8 mouse cellular contexts compared by ENCODE assay signal in genomic region chr8:11009431-11010071, GRCm38 (mm10). TPM values are rescaled to one million over a fixed set of nuclear protein-coding genes. Genes with fewer than 3 reads are reported as not detected.
DNase-seq lines count a peak whose midpoint lies in the region; ATAC-seq and TF ChIP-seq lines count a peak whose summit lies in the region.

No protein-coding gene starts in this region.

- peak overlapping the region; percentile 93 for H3K4me2 ChIP-seq in heart, embryonic 14.5 days (ENCODE audit: low read length)
- peak overlapping the region; percentile 82 for H3K4me2 ChIP-seq in liver, postnatal 0 days (ENCODE audit: low read depth, low read length)
- peak overlapping the region; percentile 77 for H3K4me2 ChIP-seq in neural tube, embryonic 13.5 days

- peaks cover 17% of the 10 kb centered on the region for H3K36me3 ChIP-seq in heart, embryonic 14.5 days (ENCODE audit: control insufficient read depth, insufficient read depth, low read length)
- H3K36me3 ChIP-seq in liver, postnatal 0 days (replicated peaks; ENCODE audit: insufficient read depth, low read length), result peaks cover 21% of the 10 kb centered on the region
- H3K36me3 ChIP-seq in neural tube, embryonic 13.5 days, result no peaks in the 10 kb centered on the region
- H3K36me3 ChIP-seq in testis, adult 2 months (ENCODE audit: control insufficient read depth, insufficient read depth, low read length), result no peaks in the 10 kb centered on the region

- no peaks in the 10 kb centered on the region for H3K9me3 ChIP-seq in heart, embryonic 14.5 days (ENCODE audit: control insufficient read depth, low read length)
- no peaks in the 10 kb centered on the region for H3K9me3 ChIP-seq in liver, postnatal 0 days (ENCODE audit: low read length)
- no peaks in the 10 kb centered on the region for H3K9me3 ChIP-seq in neural tube, embryonic 13.5 days

- TF ChIP-seq CTCF in embryonic fibroblast, embryonic 13.5 days (IDR thresholded peaks at IDR 0.05; ENCODE audit: borderline replicate concordance, insufficient read depth, low read length), result no peak
- TF ChIP-seq CTCF in liver, postnatal 0 days (IDR thresholded peaks at IDR 0.05; ENCODE audit: low read depth), result no peak
- TF ChIP-seq CTCF in testis, adult 2 months (IDR thresholded peaks at IDR 0.05; ENCODE audit: control insufficient read depth, insufficient read depth, insufficient replicate concordance, low read depth, low read length), result no peak

- DNase-seq in B cell, adult 2 months, result peak; percentile 70 to 75
- DNase-seq in adrenal gland, postnatal 36 days, result peak; percentile 81 to 85
- peak; percentile 86 for DNase-seq in kidney, postnatal 14 days
- DNase-seq in liver, postnatal 0 days, result peak; percentile 92

- peak overlapping the region; percentile 97 for H3K9ac ChIP-seq in heart, embryonic 14.5 days (ENCODE audit: low read length)
- H3K9ac ChIP-seq in liver, postnatal 0 days (replicated peaks), result peak overlapping the region; percentile 90
- peak overlapping the region; percentile 90 for H3K9ac ChIP-seq in neural tube, embryonic 13.5 days

- 0 out of 2 replicates have a peak, but pooled peaks cover 2% of the 10 kb centered on the region for H3K4me1 ChIP-seq in embryonic fibroblast, embryonic 13.5 days (ENCODE audit: control insufficient read depth, insufficient read depth, low read length)
- H3K4me1 ChIP-seq in heart, embryonic 14.5 days (ENCODE audit: control insufficient read depth in 2 of 2, insufficient read depth in 2 of 2, low read length in 2 of 2), result peaks cover 29 to 46% of the 10 kb centered on the region in 2 experiments
- H3K4me1 ChIP-seq in liver, postnatal 0 days (ENCODE audit: insufficient read depth), result peaks cover 26% of the 10 kb centered on the region
- H3K4me1 ChIP-seq in neural tube, embryonic 13.5 days (replicated peaks), result peaks cover 50% of the 10 kb centered on the region
- peaks cover 32% of the 10 kb centered on the region for H3K4me1 ChIP-seq in testis, adult 2 months (ENCODE audit: control insufficient read depth, insufficient read depth, low read length)

- TF ChIP-seq POLR2A in embryonic fibroblast, embryonic 13.5 days (IDR thresholded peaks at IDR 0.05; ENCODE audit: low read depth, low read length), result no peak; the same call in none of the 2 replicates
- no peak; the same call in 1 of the 2 replicates for TF ChIP-seq POLR2A in testis, adult 2 months (IDR thresholded peaks at IDR 0.05; ENCODE audit: control insufficient read depth, low read depth, low read length)

- 0 out of 2 replicates have a peak, but pooled peaks cover 3% of the 10 kb centered on the region for H3K27me3 ChIP-seq in heart, embryonic 14.5 days (ENCODE audit: control insufficient read depth, insufficient read depth, low read length)
- H3K27me3 ChIP-seq in liver, postnatal 0 days (ENCODE audit: insufficient read depth, low read length), result no peaks in the 10 kb centered on the region
- H3K27me3 ChIP-seq in neural tube, embryonic 13.5 days, result no peaks in the 10 kb centered on the region
- H3K27me3 ChIP-seq in testis, adult 2 months (ENCODE audit: control insufficient read depth, insufficient read depth, low read length), result no peaks in the 10 kb centered on the region

- 0 out of 2 replicates have a peak overlapping the region, but pooled peaks have one; percentile 32 for H3K27ac ChIP-seq in embryonic fibroblast, embryonic 13.5 days (ENCODE audit: insufficient read depth, low read length)
- peak overlapping the region; percentile 96 to 100 for H3K27ac ChIP-seq in heart, embryonic 14.5 days (replicated peaks in 1 of 2; ENCODE audit: control insufficient read depth in 1 of 2, insufficient read depth in 1 of 2, low read depth in 2 of 2, low read length in 2 of 2)
- H3K27ac ChIP-seq in liver, postnatal 0 days (ENCODE audit: low read depth), result peak overlapping the region; percentile 99
- H3K27ac ChIP-seq in neural tube, embryonic 13.5 days (replicated peaks), result peak overlapping the region; percentile 99
- H3K27ac ChIP-seq in testis, adult 2 months (ENCODE audit: control insufficient read depth, insufficient read depth, low read depth, low read length), result peak overlapping the region; percentile 76; the same call in 1 of the 2 replicates

- peak overlapping the region; percentile 49 for H3K4me3 ChIP-seq in embryonic fibroblast, embryonic 13.5 days (ENCODE audit: insufficient read depth, low read length)
- H3K4me3 ChIP-seq in heart, embryonic 14.5 days (ENCODE audit: control insufficient read depth in 1 of 2, insufficient read depth in 1 of 2, low read depth in 1 of 2, low read length in 2 of 2), result peak overlapping the region; percentile 58 to 84
- peak overlapping the region; percentile 72 for H3K4me3 ChIP-seq in liver, postnatal 0 days (ENCODE audit: low read depth, low read length)
- H3K4me3 ChIP-seq in neural tube, embryonic 13.5 days, result peak overlapping the region; percentile 79
- H3K4me3 ChIP-seq in testis, adult 2 months (ENCODE audit: control insufficient read depth, low read depth, low read length), result peak overlapping the region; percentile 90

- ATAC-seq in heart, embryonic 14.5 days (ENCODE audit: insufficient number of reproducible peaks, insufficient read depth, low FRiP score, low read depth), result peak; percentile 61
- peak; percentile 72 for ATAC-seq in liver, postnatal 0 days
- ATAC-seq in neural tube, embryonic 13.5 days (ENCODE audit: low read depth), result peak; percentile 77

- peak; percentile 5; the same call in 1 of the 2 replicates for TF ChIP-seq EP300 in liver, postnatal 0 days (IDR thresholded peaks at IDR 0.05; ENCODE audit: low read depth)

- WGBS in heart, embryonic 14.5 days, result under 1% methylated on average over 56 of the region's 62 CpGs
- under 1% methylated on average over 54 of the region's 62 CpGs for WGBS in liver, postnatal 0 days (ENCODE audit: insufficient replicate concordance)
- WGBS in neural tube, embryonic 13.5 days, result under 1% methylated on average over 62 of the region's 62 CpGs

RNA-seq across cellular contexts. Expression of gene Irs2, which starts 1.3 kb away (rescaled TPM):
- 10 to 100 TPM; 47.4 to 60.1 TPM for total RNA-seq in adrenal gland, postnatal 36 days (2021)
- 9.9 and 13.9 TPM in 2 replicates for polyA plus RNA-seq in embryonic fibroblast, embryonic 13.5 days (2011; ENCODE audit: insufficient read length, low read depth, missing spikeins)
- polyA plus RNA-seq in heart, embryonic 14.5 days (2014; fragmentation: Nextera tagmentation; extraction: Ambion mirVana), result 4.1 and 4.5 TPM in 2 replicates
- polyA plus RNA-seq in liver, postnatal 0 days (2015; fragmentation: Nextera tagmentation; extraction: Ambion mirVana), result 4.4 and 5.7 TPM in 2 replicates
- 5.6 and 6.6 TPM in 2 replicates for polyA plus RNA-seq in neural tube, embryonic 13.5 days (2015; fragmentation: Nextera tagmentation; extraction: Ambion mirVana)
- 2.5 TPM in 2 replicates for polyA plus RNA-seq in testis, adult 2 months (2012; rRNA removed)

Comparison
In these comparisons a context has a peak if more than half of its experiments do, and no peak if none do; other contexts are left out.
1. Peak in every context shown above with its lines: DNase-seq, ATAC-seq, H3K4me3 ChIP-seq and H3K27ac ChIP-seq.
2. H3K27ac ChIP-seq: peak in every context shown above with its lines; median percentile 99 in liver, postnatal 0 days; 99 in neural tube, embryonic 13.5 days; 98 in heart, embryonic 14.5 days; 76 in testis, adult 2 months; 32 in embryonic fibroblast, embryonic 13.5 days.